Mouse (Mus musculus) 416B (cell line): ENCODE data around the gene Gdpd5.
A peak's percentile ranks its signal among the peaks of the same experiment; 100 is the strongest.

Source experiments
- DNase-seq: peaks from one replicate; pipeline ENCODE4 v3.0.0; 2011; ENCODE audit warnings: low read depth

The Gdpd5 gene

DNA sequence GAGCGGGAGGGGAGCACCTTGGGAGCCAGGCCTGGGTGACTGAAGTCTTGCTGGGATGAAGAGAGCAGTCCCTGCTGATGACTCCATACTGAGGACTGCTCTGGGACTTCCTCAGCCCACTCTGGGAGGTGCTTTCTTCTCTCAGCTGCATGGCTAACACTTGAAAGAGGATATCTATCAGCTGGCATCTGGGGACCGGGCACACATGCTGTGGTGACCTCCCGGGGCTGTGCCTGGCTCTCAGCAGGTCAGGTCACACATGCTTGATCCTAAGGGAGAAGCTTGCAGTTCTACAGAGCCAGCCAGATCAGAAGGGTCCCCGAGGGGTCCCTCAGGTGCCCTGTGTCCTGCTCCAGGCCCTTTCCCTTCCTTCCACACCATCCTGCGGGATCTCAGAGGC, 62.0 kb downstream of the Gdpd5 start:
- DNase-seq = no peak

DNA sequence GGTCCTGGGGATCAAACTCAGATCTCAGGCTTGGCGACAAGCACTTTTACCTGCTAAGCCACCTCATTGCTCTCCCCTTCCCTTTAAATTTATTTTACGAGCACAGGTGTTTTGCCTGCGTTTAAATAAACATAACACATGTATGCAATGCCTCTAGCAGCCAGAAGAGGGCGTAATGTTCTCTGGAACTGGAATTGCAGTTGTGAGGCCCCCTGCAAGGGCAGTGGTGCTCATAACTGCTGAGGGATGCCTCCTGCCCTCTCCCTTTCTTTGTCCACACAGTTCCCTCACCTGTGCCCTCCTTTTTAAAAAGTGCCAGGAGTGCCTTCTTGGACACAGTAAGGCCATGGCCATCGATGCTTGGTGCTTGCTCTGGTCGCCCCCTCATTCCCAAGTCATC, 62.8 kb downstream of the Gdpd5 start:
- no peak for DNase-seq

DNA sequence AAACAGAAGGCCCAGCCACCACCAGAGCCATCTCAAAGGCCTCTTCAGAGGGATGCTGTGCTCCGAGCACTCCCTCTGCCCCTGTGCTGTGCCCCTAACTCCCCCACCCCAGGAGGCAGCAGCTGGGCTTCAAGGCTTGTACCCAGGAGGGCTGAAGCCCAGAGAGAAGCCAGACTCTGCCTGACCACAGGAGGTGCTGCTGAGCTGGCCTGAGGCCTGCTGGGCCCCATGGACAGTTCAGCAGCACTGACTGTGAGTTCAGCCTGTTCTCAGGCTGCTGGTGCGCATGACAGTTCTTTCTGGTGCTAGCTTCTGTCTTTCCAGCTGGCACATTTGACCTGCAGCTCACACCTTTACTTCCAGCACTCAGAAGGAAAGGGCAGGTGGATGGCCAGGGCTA, 64.6 kb downstream of the Gdpd5 start:
- DNase-seq = peak; percentile 34

DNA sequence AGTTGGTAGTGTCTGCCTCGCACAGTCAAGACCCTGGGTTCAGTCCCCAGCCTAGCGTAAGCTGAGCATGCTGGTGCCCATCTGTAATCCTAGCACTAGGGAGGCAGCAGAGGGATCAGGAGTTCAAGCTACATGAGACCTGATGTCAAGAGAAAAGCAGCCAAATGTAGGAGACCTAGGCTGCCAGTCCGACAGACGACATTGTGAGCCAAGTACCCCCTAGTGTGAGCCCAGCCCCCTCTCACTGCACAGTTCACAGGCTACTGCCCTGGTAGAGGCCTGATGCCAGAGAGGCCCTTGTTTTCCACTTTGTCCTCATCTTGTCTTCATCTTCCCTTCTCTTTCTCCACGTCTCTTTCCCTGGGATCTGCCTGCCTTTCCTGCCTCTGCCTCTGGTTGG, 66.1 kb downstream of the Gdpd5 start:
- no peak for DNase-seq

DNA sequence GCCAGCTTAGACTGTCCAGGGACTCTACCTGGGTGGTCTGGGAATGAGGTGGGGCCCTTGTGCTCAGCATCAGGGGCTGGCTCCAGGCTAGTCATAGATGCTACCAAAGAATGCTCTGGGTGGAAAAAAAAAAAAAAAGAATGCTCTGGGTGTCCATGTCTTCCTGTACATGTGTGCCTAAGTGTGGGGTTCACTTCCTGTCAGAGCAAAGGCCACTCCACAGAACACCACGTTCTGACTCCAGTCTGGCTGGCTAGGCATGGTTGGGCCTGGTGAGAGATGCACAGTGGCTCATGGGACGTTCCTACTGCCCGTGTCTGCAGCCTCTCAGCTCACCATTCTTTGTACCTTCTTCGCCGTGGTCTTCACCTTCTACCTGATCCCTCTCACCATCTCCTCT, 67.4 kb downstream of the Gdpd5 start:
- no peak for DNase-seq

DNA sequence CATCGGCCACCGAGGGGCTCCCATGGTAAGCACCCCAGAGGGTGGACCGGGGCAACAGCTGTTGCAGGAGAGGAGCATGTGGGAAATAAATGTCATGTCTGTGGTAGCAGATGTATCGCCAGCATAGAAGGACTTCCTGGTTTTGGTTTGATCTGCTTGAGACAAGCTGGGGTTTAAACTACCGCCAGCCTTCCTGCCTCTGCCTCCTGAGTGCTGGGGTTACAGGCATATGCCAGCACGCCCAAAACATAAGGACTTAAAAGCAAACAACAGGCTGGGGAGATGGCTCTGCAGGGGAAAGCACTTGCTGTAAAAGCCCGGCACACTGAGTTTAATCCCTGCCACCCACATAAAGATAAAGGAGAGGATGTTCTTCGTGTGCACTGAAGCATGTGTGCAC, 67.8 kb downstream of the Gdpd5 start:
- peak; percentile 71 for DNase-seq

DNA sequence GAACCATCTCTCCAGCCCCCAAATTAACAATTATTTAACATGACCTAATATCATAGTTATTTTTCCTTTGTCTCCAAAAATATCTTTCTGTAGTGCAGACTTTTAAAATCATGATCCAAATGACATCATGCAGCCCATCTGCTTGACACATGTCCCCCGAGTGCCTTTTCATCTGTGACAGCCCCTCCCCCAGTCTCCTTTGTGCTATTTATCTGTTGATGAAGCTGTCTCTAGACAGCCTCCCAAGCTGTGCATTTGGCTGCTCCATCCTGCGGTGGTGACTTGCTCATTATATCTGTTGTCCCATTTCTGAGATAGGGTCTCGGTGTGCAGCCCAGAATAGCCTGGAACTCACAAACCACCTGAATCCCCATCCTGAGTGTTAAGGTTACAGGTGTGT, 68.5 kb downstream of the Gdpd5 start:
- no peak for DNase-seq

DNA sequence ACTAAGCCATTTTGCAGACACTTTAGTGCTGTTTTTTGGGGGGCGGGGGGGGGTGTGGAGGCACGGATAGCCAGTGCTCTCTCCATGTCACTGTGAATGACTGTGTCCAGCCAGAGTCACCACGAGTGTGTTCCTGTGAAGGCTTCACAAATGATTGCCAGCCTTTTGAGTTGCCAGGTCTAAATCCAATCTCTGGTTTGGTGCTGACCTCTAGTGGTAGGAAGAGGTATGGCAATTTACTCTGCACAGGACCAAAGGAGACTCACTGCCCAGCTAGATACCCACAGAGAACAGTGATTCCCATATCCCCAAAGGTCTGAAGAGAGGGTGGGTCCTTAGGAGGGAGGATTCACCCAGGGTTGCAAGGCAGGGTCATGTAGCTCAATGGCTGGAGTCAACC, 69.5 kb downstream of the Gdpd5 start:
- peak; percentile 83 for DNase-seq

DNA sequence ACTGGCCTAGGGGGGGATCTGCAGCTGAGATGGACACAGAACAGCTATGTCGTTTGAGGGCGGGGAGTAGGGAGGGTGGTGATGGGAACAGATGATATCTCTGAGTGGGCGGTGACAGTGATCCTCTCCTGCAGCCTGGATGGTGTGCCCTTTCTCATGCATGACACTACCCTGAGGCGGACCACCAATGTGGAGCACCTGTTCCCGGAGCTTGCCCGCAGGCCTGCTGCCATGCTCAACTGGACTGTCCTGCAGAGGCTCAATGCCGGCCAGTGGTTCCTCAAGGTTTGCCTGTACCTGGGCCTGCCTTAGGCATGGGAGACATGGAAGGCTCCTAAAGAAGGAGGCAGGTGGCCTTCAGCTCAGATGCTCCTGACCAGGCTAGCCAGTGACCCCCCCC, 71.6 kb downstream of the Gdpd5 start:
- no peak for DNase-seq

DNA sequence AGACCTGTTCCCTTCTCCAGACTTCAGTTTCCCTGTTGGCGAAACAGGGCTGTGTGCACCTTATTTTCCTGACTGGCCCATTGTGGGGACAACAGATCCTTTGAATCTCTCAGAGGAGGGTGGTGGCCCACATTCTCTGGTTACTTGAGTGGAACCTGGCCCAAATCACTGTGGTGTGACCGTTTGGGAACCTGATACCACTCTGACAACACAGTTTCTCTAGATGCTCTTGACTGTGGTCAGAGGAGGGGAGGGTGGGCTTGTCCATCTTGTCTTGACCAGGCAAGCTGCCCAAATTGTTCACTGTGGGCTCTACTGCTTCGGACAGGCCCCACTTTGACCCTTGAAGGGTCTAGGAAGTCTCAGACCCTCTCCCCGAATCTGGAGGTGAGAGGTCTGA, 72.8 kb downstream of the Gdpd5 start:
- no peak for DNase-seq

DNA sequence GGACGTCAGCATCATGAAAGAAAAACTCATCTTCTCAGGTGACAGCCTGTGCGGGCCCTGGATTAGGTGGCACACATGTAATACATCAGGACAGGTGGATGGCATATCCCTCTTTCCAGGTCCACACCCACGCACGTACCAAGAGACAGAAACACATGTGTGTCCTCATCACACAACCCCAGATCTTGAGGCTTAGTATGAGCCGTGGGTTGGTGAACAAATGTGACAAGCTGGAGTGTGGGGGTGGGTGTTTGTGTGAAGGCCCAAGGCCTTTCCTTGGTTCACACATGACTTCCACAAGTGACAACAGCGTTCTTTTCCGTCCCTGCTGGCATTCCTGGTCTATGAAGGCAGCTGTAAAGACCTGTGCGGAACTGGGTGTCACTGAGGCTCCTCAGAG, 77.6 kb downstream of the Gdpd5 start:
- no peak for DNase-seq

DNA sequence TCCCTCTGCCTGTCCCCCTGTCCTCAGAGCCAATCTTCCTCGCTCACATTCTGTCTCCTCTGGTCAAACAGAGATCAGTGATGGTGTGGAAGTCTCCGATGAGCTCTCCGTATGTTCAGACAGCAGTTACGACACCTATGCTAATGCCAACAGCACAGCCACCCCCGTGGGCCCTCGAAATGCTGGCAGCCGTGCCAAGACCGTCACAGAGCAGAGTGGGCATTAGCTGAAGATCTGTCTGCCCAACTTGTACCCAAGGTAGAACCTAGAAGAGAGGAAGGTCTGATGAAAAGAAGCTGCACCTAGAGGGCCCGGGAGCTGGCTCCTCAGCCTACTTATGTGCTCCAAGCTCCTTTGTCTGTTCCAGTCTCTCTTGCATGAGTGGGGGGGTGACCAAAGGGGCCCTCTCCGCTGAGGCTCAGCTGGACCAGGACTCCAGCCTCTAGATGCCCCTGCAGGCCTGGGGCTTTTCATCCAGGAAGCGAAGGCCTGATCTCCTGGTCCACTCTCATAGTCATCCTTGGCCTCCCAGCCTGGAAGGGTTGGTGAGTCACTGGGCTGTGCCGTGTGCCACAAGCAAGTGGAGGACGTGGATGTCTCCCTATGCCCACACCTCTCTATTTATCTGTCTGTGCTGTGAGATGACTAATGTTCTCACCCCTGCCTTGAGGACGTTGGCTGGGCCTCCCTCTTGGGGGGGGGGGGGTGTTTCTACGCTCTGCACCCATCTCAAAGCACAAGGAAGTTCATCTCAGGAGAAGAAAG, 78.9 kb downstream of the Gdpd5 start:
- DNase-seq = no peak

DNA sequence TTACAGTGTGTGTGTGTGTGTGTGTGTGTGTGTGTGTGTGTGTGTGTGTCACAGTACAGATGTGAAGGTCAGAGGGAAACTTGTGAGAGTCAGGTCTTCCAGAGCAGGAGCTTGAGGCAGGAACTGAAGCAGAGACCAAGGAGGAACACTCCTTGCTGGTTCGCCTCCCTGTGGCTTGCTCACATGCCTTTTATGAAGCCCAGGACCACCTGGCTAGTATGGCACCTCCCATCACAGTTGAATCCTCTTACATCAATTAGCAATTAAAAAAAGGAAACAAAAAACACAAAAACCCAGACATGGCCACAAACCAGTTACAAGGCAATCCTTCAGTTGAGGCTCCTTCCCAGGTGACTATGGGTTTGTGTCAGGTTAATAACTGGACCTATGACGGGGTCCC, 81.9 kb downstream of the Gdpd5 start:
- DNase-seq = no peak

DNA sequence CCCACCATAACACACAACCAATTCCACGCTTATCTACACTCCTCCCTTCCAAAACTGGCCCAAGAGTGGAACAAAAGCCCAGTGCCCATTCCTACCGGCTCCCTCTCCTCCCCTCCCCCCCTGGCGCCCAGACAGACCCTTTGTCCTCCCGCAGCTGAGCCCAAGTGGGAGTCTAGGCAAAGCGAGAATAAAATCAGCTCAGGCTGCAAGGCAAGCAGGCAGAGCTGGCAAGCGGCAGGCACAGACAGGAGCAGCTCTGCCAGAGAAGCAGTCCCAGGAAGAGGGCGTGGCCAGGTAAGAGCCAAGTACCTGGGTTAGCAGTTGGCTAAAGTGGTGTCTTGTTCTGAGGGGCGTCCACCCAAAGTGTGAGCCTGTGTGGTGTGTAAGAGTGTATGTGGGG, 84.6 kb downstream of the Gdpd5 start, which contains the start of gene Klhl35:
Gene Klhl35 (plus strand): TSS at position 194 of the 400 bp plus-strand sequence.
- no peak for DNase-seq

DNA sequence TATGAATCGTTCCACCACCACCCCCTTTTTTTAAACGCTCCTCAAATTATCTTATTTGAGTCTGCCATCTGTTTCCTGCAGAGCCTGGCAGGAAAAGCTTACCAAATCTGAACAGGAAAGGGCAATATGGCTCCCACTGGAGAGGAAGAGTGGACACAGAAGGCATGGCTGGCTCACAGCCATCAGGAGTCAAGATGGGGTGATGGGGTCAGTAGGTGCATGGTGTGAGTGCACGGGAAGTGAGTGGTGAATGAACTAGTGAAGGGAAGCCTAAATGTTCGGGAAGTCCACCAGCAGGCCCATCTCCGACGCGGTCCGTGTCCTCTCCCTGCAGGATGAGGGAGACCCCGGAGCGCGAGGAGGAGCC, 86.7 kb downstream of the Gdpd5 start:
- DNase-seq = peak; percentile 94

DNA sequence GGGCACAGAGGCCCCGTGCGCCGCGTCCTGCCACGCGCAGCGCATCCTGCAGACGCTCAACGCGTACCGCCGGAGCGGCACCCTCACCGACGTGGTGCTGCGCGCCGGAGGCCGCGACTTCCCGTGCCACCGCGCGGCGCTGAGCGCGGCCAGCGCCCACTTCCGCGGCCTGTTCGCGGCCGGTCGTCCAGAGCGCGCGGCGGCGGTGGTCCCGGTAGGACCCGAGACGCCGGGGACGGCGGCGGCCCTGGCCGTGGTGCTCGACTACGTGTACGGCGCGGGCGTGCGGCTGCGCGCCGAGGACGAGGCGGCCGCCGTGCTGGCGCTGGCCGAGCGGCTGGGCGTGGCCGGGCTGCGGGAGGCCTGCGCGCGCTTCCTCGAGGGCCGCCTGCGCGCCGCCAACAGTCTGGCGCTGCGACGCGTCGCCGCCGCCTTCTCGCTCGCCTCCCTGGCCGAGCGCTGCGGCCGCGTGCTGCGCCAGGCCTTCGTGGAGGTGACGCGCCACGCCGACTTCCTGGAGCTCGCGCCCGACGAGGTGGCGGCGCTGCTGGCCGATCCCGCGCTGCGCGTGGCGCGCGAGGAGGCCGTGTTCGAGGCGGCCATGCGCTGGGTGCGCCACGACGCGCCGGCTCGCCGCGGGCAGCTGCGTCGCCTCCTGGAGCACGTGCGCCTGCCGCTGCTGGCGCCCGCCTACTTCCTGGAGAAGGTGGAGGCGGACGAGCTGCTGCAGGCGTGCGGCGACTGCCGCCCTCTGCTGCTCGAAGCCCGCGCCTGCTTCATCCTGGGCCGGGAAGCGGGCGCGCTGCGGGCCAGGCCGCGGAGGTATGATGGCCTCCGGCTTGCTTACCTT, 87.3 kb downstream of the Gdpd5 start:
- peak; percentile 74 for DNase-seq

DNA sequence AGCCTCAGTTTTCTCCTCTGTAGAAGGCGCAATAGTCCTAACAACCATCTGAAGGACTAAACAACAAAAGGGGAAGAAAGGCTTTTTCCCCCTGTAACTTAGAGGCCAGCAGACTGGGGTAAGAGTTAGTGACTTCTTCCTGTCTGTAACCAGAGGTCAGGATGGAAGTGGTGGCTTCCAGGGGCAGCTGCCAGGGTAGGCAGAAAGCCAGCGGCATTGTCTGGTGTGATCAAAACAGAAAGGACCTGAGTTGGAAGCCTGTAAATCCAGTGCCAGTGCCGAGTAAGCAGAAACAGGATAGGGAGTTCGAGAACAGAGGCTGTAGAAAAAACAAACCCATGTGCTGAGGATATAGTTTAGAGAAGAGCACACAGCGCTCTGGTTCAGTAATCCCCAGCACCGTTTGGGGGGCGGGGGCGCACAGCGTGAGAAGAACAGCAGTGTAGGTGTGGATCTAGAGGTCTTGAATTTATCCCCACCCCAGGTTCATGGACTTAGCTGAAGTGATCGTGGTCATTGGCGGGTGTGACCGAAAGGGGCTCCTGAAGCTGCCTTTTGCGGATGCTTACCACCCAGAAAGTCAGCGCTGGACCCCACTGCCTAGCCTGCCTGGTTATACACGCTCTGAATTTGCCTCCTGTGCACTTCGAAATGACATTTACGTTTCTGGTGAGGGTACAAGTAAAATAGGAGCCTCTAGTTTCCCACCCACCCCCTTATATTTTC, 88.6 kb downstream of the Gdpd5 start:
- DNase-seq = peak; percentile 69

DNA sequence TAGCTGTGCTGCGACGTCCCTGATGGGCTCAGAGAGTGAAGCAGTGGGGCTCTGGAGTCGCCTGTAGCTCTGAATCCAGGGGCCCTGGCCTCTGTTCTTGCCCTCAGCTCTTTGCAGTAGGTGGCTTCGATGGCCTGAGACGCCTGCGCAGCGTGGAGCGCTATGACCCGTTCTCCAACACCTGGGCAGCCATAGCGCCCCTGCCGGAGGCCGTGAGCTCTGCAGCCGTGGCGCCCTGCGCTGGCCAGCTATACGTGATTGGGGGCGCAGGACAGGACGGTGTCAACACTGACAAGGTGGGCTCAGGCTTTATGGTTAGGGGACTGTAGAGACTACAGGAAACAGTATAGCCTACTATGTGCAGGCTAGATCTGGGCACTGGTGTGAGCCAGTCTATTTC, 90.4 kb downstream of the Gdpd5 start:
- no peak for DNase-seq

DNA sequence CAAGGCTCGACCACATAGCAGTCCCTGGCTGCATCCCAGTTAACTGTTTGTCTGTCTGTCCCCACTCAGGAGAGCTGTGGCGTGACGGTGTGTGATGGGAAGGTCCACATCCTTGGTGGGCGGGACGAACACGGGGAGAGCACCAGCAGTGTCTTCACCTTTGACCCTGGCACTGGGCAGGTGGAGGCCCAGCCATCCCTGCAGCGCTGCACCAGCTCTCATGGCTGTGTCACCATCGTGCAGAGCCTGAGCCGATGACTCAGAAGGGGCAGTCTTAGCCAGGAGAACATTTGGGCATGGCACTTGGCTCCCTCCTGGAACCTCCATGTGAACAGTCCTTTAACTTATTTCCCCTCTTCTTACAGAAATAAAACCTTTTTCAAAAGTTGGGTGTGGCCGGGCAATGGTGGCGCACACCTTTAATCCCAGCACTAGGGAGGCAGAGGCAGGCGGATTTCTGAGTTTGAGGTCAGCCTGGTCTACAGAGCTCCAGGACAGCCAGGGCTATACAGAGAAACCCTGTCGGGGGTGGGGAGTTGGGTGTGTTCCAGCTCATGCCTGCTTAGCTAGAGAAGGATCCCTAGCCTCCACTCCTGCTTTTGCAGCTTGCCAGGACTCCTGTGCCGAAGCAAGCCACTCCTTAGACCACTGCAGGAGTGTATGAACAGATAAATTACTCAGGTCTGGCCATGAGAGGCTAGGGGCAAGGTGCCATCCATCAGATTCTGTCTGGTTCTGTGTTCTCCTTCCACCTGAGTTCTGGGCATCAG, 92.6 kb downstream of the Gdpd5 start:
- DNase-seq = no peak

DNA sequence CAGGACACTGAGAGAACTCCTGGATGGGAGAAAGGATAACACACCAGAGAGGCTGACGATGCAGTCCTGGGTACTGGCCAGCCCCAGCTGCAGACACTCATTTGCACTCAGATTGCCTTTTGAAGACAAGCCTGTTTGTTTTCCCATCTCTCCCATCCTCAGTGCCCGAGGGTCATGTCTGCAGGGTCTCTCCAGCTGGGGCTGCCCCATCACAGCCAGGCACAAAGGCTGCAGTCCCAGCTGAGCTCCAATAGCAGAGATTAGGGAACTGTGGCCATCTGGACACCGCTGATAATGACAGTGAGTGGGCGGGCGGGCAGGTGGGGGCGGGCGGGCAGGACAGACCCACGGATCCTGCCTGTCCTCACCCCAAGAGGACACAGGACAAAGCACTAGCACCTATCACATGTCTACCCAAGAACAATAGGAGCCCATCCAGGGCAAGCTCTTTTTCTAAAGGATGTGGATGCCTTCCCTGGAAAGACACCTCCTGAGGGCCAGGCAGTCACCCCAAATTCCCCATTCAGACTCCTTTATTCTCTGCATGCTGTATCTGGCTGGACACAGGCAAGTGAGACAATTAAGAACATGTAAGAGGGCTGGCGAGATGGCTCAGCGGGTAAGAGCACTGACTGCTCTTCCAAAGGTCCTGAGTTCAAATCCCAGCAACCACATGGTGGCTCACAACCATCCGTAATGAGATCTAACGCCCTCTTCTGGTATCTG, 93.8 kb downstream of the Gdpd5 start:
- no peak for DNase-seq

DNA sequence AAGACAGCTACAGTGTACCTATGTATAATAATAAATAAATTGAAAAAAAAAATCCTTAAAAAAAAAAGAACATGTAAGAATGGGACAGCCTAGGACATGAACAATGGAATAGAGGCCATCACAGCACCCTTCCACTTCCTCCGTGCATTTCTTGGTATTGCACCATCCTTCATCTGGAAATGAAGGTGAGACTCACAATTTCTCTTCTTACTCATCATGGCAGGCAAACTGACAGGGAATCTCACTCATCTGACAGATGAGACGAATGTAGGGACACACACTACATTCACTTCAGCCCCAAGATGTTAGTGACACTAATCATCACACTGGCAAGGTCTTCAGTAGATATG, 94.3 kb downstream of the Gdpd5 start:
- DNase-seq = no peak
